Mouse (Mus musculus): ENCODE data around the gene Idh1. TPM values are rescaled to one million over a fixed set of nuclear protein-coding genes. Genes with fewer than 3 reads are reported as not detected.

Idh1 gene
- polyA plus RNA-seq, 1 experiment from 2014 or later = 510 TPM

- peaks cover 67% of the 10 kb centered on the region for H3K36me3 ChIP-seq (ENCODE audit: control insufficient read depth, insufficient read depth, low read length)
- 95% methylated on average over 7 of the region's 7 CpGs for WGBS
- ATAC-seq (ENCODE audit: low read depth) = no peak
Measured at GRCm38 (mm10) chr1:65169536-65169935, 16.8 kb downstream of the Idh1 start.

GRCm38 (mm10) chr1:65167496-65167895 is 18.8 kb downstream of the Idh1 start:
- H3K4me2 ChIP-seq (ENCODE audit: low read depth, low read length) = no peak overlapping the region
- no peak overlapping the region for H3K9ac ChIP-seq (replicated peaks; ENCODE audit: low read depth, low read length)
- H3K4me1 ChIP-seq (ENCODE audit: control insufficient read depth, insufficient read depth, low read length) = no peaks in the 10 kb centered on the region
- no peaks in the 10 kb centered on the region for H3K9me3 ChIP-seq (ENCODE audit: control insufficient read depth, low read length)
- no peak for ATAC-seq (ENCODE audit: low read depth)
- no peaks in the 10 kb centered on the region for H3K27me3 ChIP-seq (ENCODE audit: control insufficient read depth, insufficient read depth, low read length)
- H3K4me3 ChIP-seq (ENCODE audit: low read depth, low read length) = no peak overlapping the region
- no peak overlapping the region for H3K27ac ChIP-seq (ENCODE audit: low read depth, low read length)
- peaks cover 77% of the 10 kb centered on the region for H3K36me3 ChIP-seq (ENCODE audit: control insufficient read depth, insufficient read depth, low read length)
- 85% methylated on average over 1 of the region's 1 CpGs for WGBS

More at GRCm38 (mm10) chr1:65169536-65169935, 16.8 kb downstream of the Idh1 start:
- Histone ChIP-seq H3K4me1 (ENCODE audit: control insufficient read depth, insufficient read depth, low read length) (no peaks in the 10 kb centered on the region), H3K9ac (replicated peaks; ENCODE audit: low read depth, low read length) (no peak overlapping the region), H3K4me3 (ENCODE audit: low read depth, low read length) (no peak overlapping the region), H3K27ac (ENCODE audit: low read depth, low read length) (no peak overlapping the region), H3K27me3 (ENCODE audit: control insufficient read depth, insufficient read depth, low read length) (no peaks in the 10 kb centered on the region), H3K9me3 (ENCODE audit: control insufficient read depth, low read length) (no peaks in the 10 kb centered on the region), H3K4me2 (ENCODE audit: low read depth, low read length) (no peak overlapping the region)

GRCm38 (mm10) chr1:65162210-65162609 is 24.1 kb downstream of the Idh1 start:
- Histone ChIP-seq H3K27me3 (ENCODE audit: control insufficient read depth, insufficient read depth, low read length) (no peaks in the 10 kb centered on the region), H3K4me1 (ENCODE audit: control insufficient read depth, insufficient read depth, low read length) (no peaks in the 10 kb centered on the region), H3K9ac (replicated peaks; ENCODE audit: low read depth, low read length) (no peak overlapping the region), H3K27ac (ENCODE audit: low read depth, low read length) (no peak overlapping the region), H3K36me3 (ENCODE audit: control insufficient read depth, insufficient read depth, low read length) (peaks cover 79% of the 10 kb centered on the region), H3K4me2 (ENCODE audit: low read depth, low read length) (no peak overlapping the region), H3K9me3 (ENCODE audit: control insufficient read depth, low read length) (no peaks in the 10 kb centered on the region), H3K4me3 (ENCODE audit: low read depth, low read length) (no peak overlapping the region)
- no peak for ATAC-seq (ENCODE audit: low read depth)
- 90% methylated on average over 1 of the region's 1 CpGs for WGBS

- H3K9me3 ChIP-seq (ENCODE audit: control insufficient read depth, low read length) = no peaks in the 10 kb centered on the region
- WGBS = 92% methylated on average over 5 of the region's 5 CpGs
Measured at GRCm38 (mm10) chr1:65156111-65156510, 30.2 kb downstream of the Idh1 start.

GRCm38 (mm10) chr1:65154814-65155213 is 31.5 kb downstream of the Idh1 start:
- H3K4me2 ChIP-seq (ENCODE audit: low read depth, low read length) = no peak overlapping the region
- no peak for ATAC-seq (ENCODE audit: low read depth)
- no peak overlapping the region for H3K4me3 ChIP-seq (ENCODE audit: low read depth, low read length)

More at GRCm38 (mm10) chr1:65156111-65156510, 30.2 kb downstream of the Idh1 start:
- H3K4me1 ChIP-seq (ENCODE audit: control insufficient read depth, insufficient read depth, low read length) = no peaks in the 10 kb centered on the region
- no peak overlapping the region for H3K27ac ChIP-seq (ENCODE audit: low read depth, low read length)
- H3K27me3 ChIP-seq (ENCODE audit: control insufficient read depth, insufficient read depth, low read length) = no peaks in the 10 kb centered on the region
- no peak overlapping the region for H3K4me2 ChIP-seq (ENCODE audit: low read depth, low read length)
- no peak overlapping the region for H3K4me3 ChIP-seq (ENCODE audit: low read depth, low read length)
- no peak for ATAC-seq (ENCODE audit: low read depth)
- H3K9ac ChIP-seq (replicated peaks; ENCODE audit: low read depth, low read length) = no peak overlapping the region
- H3K36me3 ChIP-seq (ENCODE audit: control insufficient read depth, insufficient read depth, low read length) = peaks cover 27% of the 10 kb centered on the region

GRCm38 (mm10) chr1:65147971-65148370 is 38.3 kb downstream of the Idh1 start:
- 80% methylated on average over 3 of the region's 3 CpGs for WGBS
- H3K27ac ChIP-seq (ENCODE audit: low read depth, low read length) = no peak overlapping the region
- no peak overlapping the region for H3K9ac ChIP-seq (replicated peaks; ENCODE audit: low read depth, low read length)
- no peak for ATAC-seq (ENCODE audit: low read depth)
- no peak overlapping the region for H3K4me3 ChIP-seq (ENCODE audit: low read depth, low read length)
- no peaks in the 10 kb centered on the region for H3K4me1 ChIP-seq (ENCODE audit: control insufficient read depth, insufficient read depth, low read length)
- no peaks in the 10 kb centered on the region for H3K9me3 ChIP-seq (ENCODE audit: control insufficient read depth, low read length)
- H3K27me3 ChIP-seq (ENCODE audit: control insufficient read depth, insufficient read depth, low read length) = no peaks in the 10 kb centered on the region
- H3K4me2 ChIP-seq (ENCODE audit: low read depth, low read length) = no peak overlapping the region
- H3K36me3 ChIP-seq (ENCODE audit: control insufficient read depth, insufficient read depth, low read length) = no peaks in the 10 kb centered on the region

More at GRCm38 (mm10) chr1:65154814-65155213, 31.5 kb downstream of the Idh1 start:
- no peaks in the 10 kb centered on the region for H3K27me3 ChIP-seq (ENCODE audit: control insufficient read depth, insufficient read depth, low read length)
- no peak overlapping the region for H3K9ac ChIP-seq (replicated peaks; ENCODE audit: low read depth, low read length)
- H3K27ac ChIP-seq (ENCODE audit: low read depth, low read length) = no peak overlapping the region
- H3K4me1 ChIP-seq (ENCODE audit: control insufficient read depth, insufficient read depth, low read length) = no peaks in the 10 kb centered on the region
- H3K36me3 ChIP-seq (ENCODE audit: control insufficient read depth, insufficient read depth, low read length) = peaks cover 17% of the 10 kb centered on the region
- H3K9me3 ChIP-seq (ENCODE audit: control insufficient read depth, low read length) = no peaks in the 10 kb centered on the region

- Histone ChIP-seq H3K9ac (replicated peaks; ENCODE audit: low read depth, low read length) (no peak overlapping the region), H3K4me2 (ENCODE audit: low read depth, low read length) (no peak overlapping the region), H3K27me3 (ENCODE audit: control insufficient read depth, insufficient read depth, low read length) (no peaks in the 10 kb centered on the region), H3K4me1 (ENCODE audit: control insufficient read depth, insufficient read depth, low read length) (no peaks in the 10 kb centered on the region), H3K4me3 (ENCODE audit: low read depth, low read length) (no peak overlapping the region), H3K9me3 (ENCODE audit: control insufficient read depth, low read length) (no peaks in the 10 kb centered on the region), H3K36me3 (ENCODE audit: control insufficient read depth, insufficient read depth, low read length) (no peaks in the 10 kb centered on the region), H3K27ac (ENCODE audit: low read depth, low read length) (no peak overlapping the region)
- no peak for ATAC-seq (ENCODE audit: low read depth)
- WGBS = 95% methylated on average over 5 of the region's 5 CpGs
Measured at GRCm38 (mm10) chr1:65147326-65147725, 39.0 kb downstream of the Idh1 start.

- WGBS = 66% methylated on average over 2 of the region's 2 CpGs
- H3K36me3 ChIP-seq (ENCODE audit: control insufficient read depth, insufficient read depth, low read length) = no peaks in the 10 kb centered on the region
- no peak overlapping the region for H3K4me2 ChIP-seq (ENCODE audit: low read depth, low read length)
- H3K4me3 ChIP-seq (ENCODE audit: low read depth, low read length) = no peak overlapping the region
- H3K9ac ChIP-seq (replicated peaks; ENCODE audit: low read depth, low read length) = no peak overlapping the region
- H3K27me3 ChIP-seq (ENCODE audit: control insufficient read depth, insufficient read depth, low read length) = no peaks in the 10 kb centered on the region
- no peak for ATAC-seq (ENCODE audit: low read depth)
- H3K9me3 ChIP-seq (ENCODE audit: control insufficient read depth, low read length) = no peaks in the 10 kb centered on the region
- H3K4me1 ChIP-seq (ENCODE audit: control insufficient read depth, insufficient read depth, low read length) = no peaks in the 10 kb centered on the region
- no peak overlapping the region for H3K27ac ChIP-seq (ENCODE audit: low read depth, low read length)
Measured at GRCm38 (mm10) chr1:65146601-65147000, 39.7 kb downstream of the Idh1 start.

GRCm38 (mm10) chr1:65144783-65145182 is 41.5 kb downstream of the Idh1 start:
- Histone ChIP-seq H3K36me3 (ENCODE audit: control insufficient read depth, insufficient read depth, low read length) (no peaks in the 10 kb centered on the region), H3K4me2 (ENCODE audit: low read depth, low read length) (no peak overlapping the region), H3K4me1 (ENCODE audit: control insufficient read depth, insufficient read depth, low read length) (no peaks in the 10 kb centered on the region), H3K27me3 (ENCODE audit: control insufficient read depth, insufficient read depth, low read length) (no peaks in the 10 kb centered on the region), H3K9ac (replicated peaks; ENCODE audit: low read depth, low read length) (no peak overlapping the region), H3K27ac (ENCODE audit: low read depth, low read length) (no peak overlapping the region), H3K9me3 (ENCODE audit: control insufficient read depth, low read length) (no peaks in the 10 kb centered on the region), H3K4me3 (ENCODE audit: low read depth, low read length) (no peak overlapping the region)
- no peak for ATAC-seq (ENCODE audit: low read depth)
- 97% methylated on average over 2 of the region's 2 CpGs for WGBS

- Histone ChIP-seq H3K4me3 (ENCODE audit: low read depth, low read length) (no peak overlapping the region), H3K4me1 (ENCODE audit: control insufficient read depth, insufficient read depth, low read length) (no peaks in the 10 kb centered on the region), H3K27ac (ENCODE audit: low read depth, low read length) (no peak overlapping the region), H3K4me2 (ENCODE audit: low read depth, low read length) (no peak overlapping the region), H3K36me3 (ENCODE audit: control insufficient read depth, insufficient read depth, low read length) (no peaks in the 10 kb centered on the region), H3K27me3 (ENCODE audit: control insufficient read depth, insufficient read depth, low read length) (no peaks in the 10 kb centered on the region), H3K9ac (replicated peaks; ENCODE audit: low read depth, low read length) (no peak overlapping the region), H3K9me3 (ENCODE audit: control insufficient read depth, low read length) (no peaks in the 10 kb centered on the region)
- WGBS = 77% methylated on average over 6 of the region's 6 CpGs
- ATAC-seq (ENCODE audit: low read depth) = no peak
Measured at GRCm38 (mm10) chr1:65137560-65137959, 48.7 kb downstream of the Idh1 start.
